ENCODE assay signal across 26 mouse cellular contexts in the genomic region with DNA sequence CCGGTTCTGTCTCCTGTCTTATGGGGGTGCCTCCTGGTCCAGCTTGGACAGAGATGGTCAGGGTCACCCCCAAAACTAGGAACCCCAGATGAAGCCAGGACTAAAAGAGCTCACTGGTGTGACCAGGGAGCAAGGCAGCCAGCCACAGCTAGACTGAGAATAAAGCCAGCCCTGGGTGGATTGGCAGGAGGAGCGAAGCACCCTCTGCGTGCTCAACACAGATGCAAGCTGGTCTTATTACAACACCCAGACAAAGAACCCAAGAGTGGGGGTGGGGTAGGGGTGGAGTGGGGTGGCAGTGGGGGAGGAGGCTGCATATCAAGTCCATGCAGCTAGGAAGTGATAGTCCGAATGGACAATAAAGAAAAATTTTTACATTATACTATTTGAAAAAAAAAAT. TPM values are rescaled to one million over a fixed set of nuclear protein-coding genes. Genes with fewer than 3 reads are reported as not detected.
DNase-seq lines count a peak whose midpoint lies in the region; ATAC-seq lines count a peak whose summit lies in the region.
"Had no signal": no experiment of that assay in that cellular context is flagged by ENCODE, and none has a peak within 500 bp of the region (broad histone marks: within the 10 kb centered on the region; RNA-seq: fewer than 3 reads in every experiment).

No protein-coding gene starts in this region.

- H3K36me3 ChIP-seq in midbrain, embryonic 10.5 days, result no peaks in the 10 kb centered on the region
- no peaks in the 10 kb centered on the region for H3K36me3 ChIP-seq in midbrain, embryonic 16.5 days (ENCODE audit: control insufficient read depth, insufficient read depth, low read length)
- no peaks in the 10 kb centered on the region for H3K36me3 ChIP-seq in forebrain, embryonic 14.5 days (ENCODE audit: control insufficient read depth, insufficient read depth, low read length)
- no peaks in the 10 kb centered on the region for H3K36me3 ChIP-seq in limb, embryonic 11.5 days (ENCODE audit: control insufficient read depth, insufficient read depth, low read length)
- no peaks in the 10 kb centered on the region for H3K36me3 ChIP-seq in neural tube, embryonic 15.5 days
- H3K36me3 ChIP-seq: heart, embryonic 13.5 days; hindbrain, embryonic 15.5 days; liver, embryonic 13.5 days; neural tube, embryonic 12.5 days; stomach, embryonic 15.5 days had no signal

- no peak for DNase-seq in midbrain, embryonic 10.5 days (ENCODE audit: low spot score)
- peak; percentile 50 for DNase-seq in forebrain, embryonic 14.5 days (ENCODE audit: low spot score)
- no peak for DNase-seq in limb, embryonic 11.5 days (ENCODE audit: low spot score)
- no peak for DNase-seq in retina, postnatal 1 day
- no peak for DNase-seq in cerebellum, postnatal 4 days (ENCODE audit: low spot score in 2 of 2)
- DNase-seq: cerebellum, adult 18-20 months; gastrocnemius, postnatal 14 days; heart, adult 11 months; heart, postnatal 14 days; kidney, adult 9 months; kidney, postnatal 14 days; liver, embryonic 13.5 days; lung, adult 2 months; lung, postnatal 14 days; right cerebral cortex, adult 18-20 months; thymus, adult 18-20 months; thymus, postnatal 4 days had no signal

- H3K9ac ChIP-seq in midbrain, embryonic 16.5 days (ENCODE audit: low read depth, low read length), result no peak overlapping the region
- H3K9ac ChIP-seq in forebrain, embryonic 14.5 days (ENCODE audit: low read length), result peak overlapping the region; percentile 2; the same call in 1 of the 2 replicates
- H3K9ac ChIP-seq in limb, embryonic 11.5 days (ENCODE audit: low read length), result no peak overlapping the region
- 0 out of 2 replicates have a peak overlapping the region, but pooled peaks have one; percentile 2 for H3K9ac ChIP-seq in neural tube, embryonic 15.5 days (replicated peaks)
- H3K9ac ChIP-seq: heart, embryonic 13.5 days; hindbrain, embryonic 15.5 days; liver, embryonic 13.5 days; neural tube, embryonic 12.5 days; stomach, embryonic 15.5 days had no signal

- peaks cover 4% of the 10 kb centered on the region; the same call in 1 of the 2 replicates for H3K9me3 ChIP-seq in midbrain, embryonic 10.5 days (replicated peaks)
- no peaks in the 10 kb centered on the region for H3K9me3 ChIP-seq in midbrain, embryonic 16.5 days (replicated peaks; ENCODE audit: control insufficient read depth, low read length, poor library complexity, severe bottlenecking)
- H3K9me3 ChIP-seq in forebrain, embryonic 14.5 days (replicated peaks; ENCODE audit: control insufficient read depth, low read length), result 0 out of 2 replicates have a peak, but pooled peaks cover 4% of the 10 kb centered on the region
- H3K9me3 ChIP-seq in limb, embryonic 11.5 days (ENCODE audit: control insufficient read depth, low read length), result no peaks in the 10 kb centered on the region
- H3K9me3 ChIP-seq in neural tube, embryonic 15.5 days (replicated peaks), result no peaks in the 10 kb centered on the region
- H3K9me3 ChIP-seq: hindbrain, embryonic 15.5 days; neural tube, embryonic 12.5 days; stomach, embryonic 15.5 days had no signal

- H3K27me3 ChIP-seq in midbrain, embryonic 10.5 days (ENCODE audit: low read depth, poor library complexity, severe bottlenecking), result peaks cover 46% of the 10 kb centered on the region
- peaks cover 5% of the 10 kb centered on the region for H3K27me3 ChIP-seq in midbrain, embryonic 16.5 days (ENCODE audit: control insufficient read depth, insufficient read depth, low read depth, low read length)
- H3K27me3 ChIP-seq in forebrain, embryonic 14.5 days (replicated peaks; ENCODE audit: control insufficient read depth, insufficient read depth, low read length), result no peaks in the 10 kb centered on the region
- H3K27me3 ChIP-seq in limb, embryonic 11.5 days (ENCODE audit: control insufficient read depth, insufficient read depth, low read length), result no peaks in the 10 kb centered on the region
- H3K27me3 ChIP-seq in neural tube, embryonic 15.5 days (replicated peaks), result peaks cover 16% of the 10 kb centered on the region; the same call in 1 of the 2 replicates
- H3K27me3 ChIP-seq: neural tube, embryonic 12.5 days; stomach, embryonic 15.5 days had no signal

- H3K4me3 ChIP-seq in midbrain, embryonic 10.5 days, result no peak overlapping the region
- H3K4me3 ChIP-seq in midbrain, embryonic 16.5 days (ENCODE audit: low read depth, low read length), result no peak overlapping the region
- no peak overlapping the region for H3K4me3 ChIP-seq in forebrain, embryonic 14.5 days (ENCODE audit: low read depth, low read length)
- H3K4me3 ChIP-seq in limb, embryonic 11.5 days (ENCODE audit: low read depth, low read length), result no peak overlapping the region
- H3K4me3 ChIP-seq in neural tube, embryonic 15.5 days (replicated peaks), result no peak overlapping the region
- H3K4me3 ChIP-seq: heart, embryonic 13.5 days; hindbrain, embryonic 15.5 days; liver, embryonic 13.5 days; neural tube, embryonic 12.5 days; stomach, embryonic 15.5 days had no signal

- peaks cover 20% of the 10 kb centered on the region for H3K4me1 ChIP-seq in midbrain, embryonic 10.5 days
- H3K4me1 ChIP-seq in midbrain, embryonic 16.5 days (ENCODE audit: control insufficient read depth, insufficient read depth, low read length), result no peaks in the 10 kb centered on the region
- H3K4me1 ChIP-seq in forebrain, embryonic 14.5 days (ENCODE audit: control insufficient read depth, insufficient read depth, low read length), result no peaks in the 10 kb centered on the region
- H3K4me1 ChIP-seq in limb, embryonic 11.5 days (ENCODE audit: control insufficient read depth, insufficient read depth, low read length), result peaks cover 13% of the 10 kb centered on the region
- peaks cover 4% of the 10 kb centered on the region; the same call in 1 of the 2 replicates for H3K4me1 ChIP-seq in neural tube, embryonic 15.5 days
- H3K4me1 ChIP-seq: heart, embryonic 13.5 days; liver, embryonic 13.5 days; stomach, embryonic 15.5 days had no signal

- WGBS in midbrain, embryonic 10.5 days, result 69% methylated on average over 4 of the region's 4 CpGs
- 33% methylated on average over 4 of the region's 4 CpGs for WGBS in midbrain, embryonic 16.5 days
- WGBS in forebrain, embryonic 14.5 days, result 53% methylated on average over 4 of the region's 4 CpGs
- WGBS in limb, embryonic 11.5 days, result 58% methylated on average over 4 of the region's 4 CpGs
- 44% methylated on average over 4 of the region's 4 CpGs for WGBS in neural tube, embryonic 15.5 days

- no peak for ATAC-seq in midbrain, embryonic 16.5 days
- peak; percentile 58 for ATAC-seq in forebrain, embryonic 14.5 days
- ATAC-seq in limb, embryonic 11.5 days (ENCODE audit: insufficient number of reproducible peaks, low FRiP score, low TSS enrichment, low read depth), result no peak
- ATAC-seq in neural tube, embryonic 15.5 days (ENCODE audit: low FRiP score), result no peak
- ATAC-seq: intestine, embryonic 16.5 days had no signal

- no peak overlapping the region for H3K4me2 ChIP-seq in midbrain, embryonic 16.5 days (ENCODE audit: low read length)
- no peak overlapping the region for H3K4me2 ChIP-seq in forebrain, embryonic 14.5 days (ENCODE audit: low read length)
- no peak overlapping the region for H3K4me2 ChIP-seq in limb, embryonic 11.5 days (ENCODE audit: low read depth, severe bottlenecking)
- no peak overlapping the region for H3K4me2 ChIP-seq in neural tube, embryonic 15.5 days
- H3K4me2 ChIP-seq: heart, embryonic 13.5 days; hindbrain, embryonic 15.5 days; liver, embryonic 13.5 days; neural tube, embryonic 12.5 days; stomach, embryonic 15.5 days had no signal

- H3K27ac ChIP-seq in midbrain, embryonic 10.5 days (replicated peaks), result peak overlapping the region; percentile 72
- no peak overlapping the region for H3K27ac ChIP-seq in midbrain, embryonic 16.5 days (ENCODE audit: low read length)
- H3K27ac ChIP-seq in forebrain, embryonic 14.5 days (ENCODE audit: low read depth, low read length), result no peak overlapping the region; the same call in 1 of the 2 replicates
- H3K27ac ChIP-seq in limb, embryonic 11.5 days (replicated peaks; ENCODE audit: low read depth, low read length), result peak overlapping the region; percentile 39; the same call in 1 of the 2 replicates
- no peak overlapping the region for H3K27ac ChIP-seq in neural tube, embryonic 15.5 days (replicated peaks)
- H3K27ac ChIP-seq: heart, embryonic 13.5 days; hindbrain, embryonic 15.5 days; liver, embryonic 13.5 days; neural tube, embryonic 12.5 days; stomach, embryonic 15.5 days had no signal

RNA-seq across cellular contexts. Expression of gene Lmx1b, which starts 43.3 kb away (rescaled TPM):
- polyA plus RNA-seq in midbrain, embryonic 10.5 days (2016; fragmentation: Nextera tagmentation; extraction: Ambion mirVana), result 2.7 and 3.1 TPM in 2 replicates
- 0.95 and 0.98 TPM in 2 replicates for polyA plus RNA-seq in midbrain, embryonic 16.5 days (2015; fragmentation: Nextera tagmentation; extraction: Ambion mirVana)
- polyA plus RNA-seq in forebrain, embryonic 14.5 days (2014; fragmentation: Nextera tagmentation; extraction: Ambion mirVana), result 0.34 and 0.40 TPM in 2 replicates
- polyA plus RNA-seq in limb, embryonic 11.5 days (2014; fragmentation: Nextera tagmentation; extraction: Ambion mirVana), result 10.2 and 10.6 TPM in 2 replicates
- polyA plus RNA-seq in neural tube, embryonic 15.5 days (2015; fragmentation: Nextera tagmentation; extraction: Ambion mirVana), result 7.9 and 8.5 TPM in 2 replicates
- polyA plus RNA-seq: adrenal gland, adult 2 months; C2C12; heart, embryonic 13.5 days; intestine, embryonic 16.5 days; liver, embryonic 13.5 days had no signal

Comparison
In these comparisons a context has a peak if more than half of its experiments do, and no peak if none do; other contexts are left out.
1. H3K27ac ChIP-seq: peak in midbrain, embryonic 10.5 days (single experiment) and limb, embryonic 11.5 days (single experiment); none in midbrain, embryonic 16.5 days (single experiment), forebrain, embryonic 14.5 days (single experiment) and neural tube, embryonic 15.5 days (single experiment).
2. H3K9ac ChIP-seq: peak in forebrain, embryonic 14.5 days (single experiment) and neural tube, embryonic 15.5 days (single experiment); none in midbrain, embryonic 16.5 days (single experiment) and limb, embryonic 11.5 days (single experiment).